Mouse (Mus musculus) hindbrain, embryonic 14.5 days (tissue): ENCODE data around the gene Slc25a5. TPM values are rescaled to one million over a fixed set of nuclear protein-coding genes. Genes with fewer than 3 reads are reported as not detected.

Source experiments
- ATAC-seq: fragments of 200-750 bp; cut with Nextera tagmentation; 2 replicates; pipeline ENCODE4 v1.8.0; 2017; ENCODE audit warnings: moderate number of reproducible peaks, mild to moderate bottlenecking, moderate TSS enrichment, moderate library complexity; ENCODE audit not compliant: low FRiP score
- DNase-seq: peaks from one replicate; pipeline ENCODE4 v3.0.0-alpha.2; 2015; ENCODE audit warnings: low spot score
- H3K27ac ChIP-seq: fragments of 300-500 bp; sonication (generic); 2 replicates; pipeline ENCODE4 v1.5.1; 2014; ENCODE audit warnings: mild to moderate bottlenecking, moderate library complexity
- H3K27me3 ChIP-seq: fragments of 300-500 bp; sonication (generic); 2 replicates; pipeline ENCODE4 v1.6.1; 2014; ENCODE audit warnings: mild to moderate bottlenecking, low read length, mixed read lengths; ENCODE audit not compliant: control insufficient read depth, insufficient read depth
- H3K36me3 ChIP-seq: fragments of 300-500 bp; sonication (generic); replicated peaks from 2 replicates; pipeline ENCODE4 v1.6.1; 2014; ENCODE audit not compliant: control insufficient read depth, insufficient read depth
- H3K4me1 ChIP-seq: fragments of 300-500 bp; sonication (generic); replicated peaks from 2 replicates; pipeline ENCODE4 v1.6.1; 2014; ENCODE audit warnings: antibody characterized with exemption, low read length, mixed read lengths; ENCODE audit not compliant: control insufficient read depth, insufficient read depth
- H3K4me2 ChIP-seq: fragments of 300-500 bp; sonication (generic); replicated peaks from 2 replicates; pipeline ENCODE4 v1.6.1; 2014; ENCODE audit warnings: mild to moderate bottlenecking, moderate library complexity
- H3K4me3 ChIP-seq: fragments of 300-500 bp; sonication (generic); replicated peaks from 2 replicates; pipeline ENCODE4 v1.5.1; 2014; ENCODE audit warnings: mild to moderate bottlenecking, low read length
- H3K9ac ChIP-seq: fragments of 300-500 bp; sonication (generic); 2 replicates; pipeline ENCODE4 v1.6.1; 2014
- H3K9me3 ChIP-seq: fragments of 300-500 bp; sonication (generic); 2 replicates; pipeline ENCODE4 v1.6.1; 2016; ENCODE audit warnings: low read length; ENCODE audit not compliant: control insufficient read depth
- WGBS: fragments of 180-500 bp; shearing (Covaris S2); extraction: QIAGEN DNeasy Blood & Tissue Kit; methylation state at CpG from one replicate; pipeline ENCODE4 v1.1.7; 2014; 5-methylcytosine and 5-hydroxymethylcytosine counted together
- polyA plus RNA-seq: library from polyadenylated mRNA; unstranded; fragments of >200 nt; fragmentation: Nextera tagmentation; extraction: Ambion mirVana; gene quantifications from 2 replicates; pipeline ENCODE4 v1.2.1, GENCODE M21; 2014

Slc25a5 gene
- polyA plus RNA-seq = 568 TPM in 2 replicates

DNA sequence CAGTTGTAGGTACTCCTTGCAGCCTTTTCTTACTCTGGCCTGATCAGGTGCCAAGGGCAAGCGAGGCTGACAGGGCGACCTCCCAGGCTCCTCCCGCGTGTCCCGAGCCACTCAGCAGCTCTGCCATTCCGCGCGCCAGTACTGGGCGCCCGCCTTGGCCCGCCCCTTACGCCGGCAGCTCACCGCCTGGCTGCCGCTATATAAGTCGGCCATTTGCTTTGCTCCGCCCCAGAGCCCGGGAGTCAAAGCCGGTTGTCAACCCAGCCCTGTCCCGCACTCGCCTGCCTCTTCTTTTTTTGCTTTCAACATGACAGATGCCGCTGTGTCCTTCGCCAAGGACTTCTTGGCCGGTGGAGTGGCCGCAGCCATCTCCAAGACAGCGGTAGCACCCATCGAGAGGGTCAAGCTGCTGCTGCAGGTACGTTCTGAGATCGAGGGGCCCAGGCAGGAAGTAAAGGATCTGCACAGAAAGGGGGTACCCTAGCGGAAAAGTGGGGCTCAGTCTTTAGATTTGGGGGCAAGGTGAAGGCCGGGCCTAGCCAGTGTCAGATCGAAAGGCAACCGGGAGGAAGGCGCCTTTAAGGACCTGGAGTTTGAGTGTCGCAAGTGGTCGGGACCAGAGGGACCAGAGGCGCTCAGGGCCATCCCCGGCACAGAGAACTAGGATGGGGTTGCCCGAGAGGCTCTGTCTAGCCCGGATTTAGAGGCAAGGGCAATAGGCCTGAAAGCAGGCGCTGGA is at the start of gene Slc25a5:
TSS of gene Slc25a5 (plus strand) at position 228 of the 739 bp plus-strand sequence.
- WGBS = 15% methylated on average over 41 of the region's 41 CpGs
- H3K4me2 ChIP-seq = peak within 1 kb of the TSS; percentile 54
- peak within 1 kb of the TSS; percentile 91 for H3K27ac ChIP-seq
- H3K36me3 ChIP-seq = peaks cover 18% of the 10 kb centered on the region
- peak within 1 kb of the TSS; percentile 63 for H3K4me3 ChIP-seq
- H3K9ac ChIP-seq = peak within 1 kb of the TSS; percentile 79
- ATAC-seq = peak; percentile 94
- DNase-seq = peak; percentile 76
- 0 out of 2 replicates have a peak, but pooled peaks cover 2% of the 10 kb centered on the region for H3K4me1 ChIP-seq
- H3K27me3 ChIP-seq = no peaks in the 10 kb centered on the region
- H3K9me3 ChIP-seq = no peaks in the 10 kb centered on the region

- Histone ChIP-seq H3K27me3 (no peaks in the 10 kb centered on the region), H3K9ac (no peak overlapping the region), H3K36me3 (no peaks in the 10 kb centered on the region), H3K4me1 (no peaks in the 10 kb centered on the region), H3K27ac (no peak overlapping the region), H3K4me2 (no peak overlapping the region), H3K4me3 (no peak overlapping the region), H3K9me3 (no peaks in the 10 kb centered on the region)
- 80% methylated on average over 8 of the region's 8 CpGs for WGBS
- ATAC-seq = no peak
- no peak for DNase-seq
These were observed 48.7 kb upstream of the Slc25a5 start for GRCm38 (mm10) chrX:36746789-36747188.

- Histone ChIP-seq H3K36me3 (no peaks in the 10 kb centered on the region), H3K9me3 (no peaks in the 10 kb centered on the region), H3K4me3 (no peak overlapping the region), H3K27me3 (no peaks in the 10 kb centered on the region), H3K4me2 (no peak overlapping the region), H3K9ac (no peak overlapping the region), H3K27ac (no peak overlapping the region), H3K4me1 (no peaks in the 10 kb centered on the region)
- no peak for ATAC-seq
- no peak for DNase-seq
- WGBS = 32% methylated on average over 3 of the region's 3 CpGs
These were observed 46.9 kb upstream of the Slc25a5 start for GRCm38 (mm10) chrX:36748573-36748972.

DNA sequence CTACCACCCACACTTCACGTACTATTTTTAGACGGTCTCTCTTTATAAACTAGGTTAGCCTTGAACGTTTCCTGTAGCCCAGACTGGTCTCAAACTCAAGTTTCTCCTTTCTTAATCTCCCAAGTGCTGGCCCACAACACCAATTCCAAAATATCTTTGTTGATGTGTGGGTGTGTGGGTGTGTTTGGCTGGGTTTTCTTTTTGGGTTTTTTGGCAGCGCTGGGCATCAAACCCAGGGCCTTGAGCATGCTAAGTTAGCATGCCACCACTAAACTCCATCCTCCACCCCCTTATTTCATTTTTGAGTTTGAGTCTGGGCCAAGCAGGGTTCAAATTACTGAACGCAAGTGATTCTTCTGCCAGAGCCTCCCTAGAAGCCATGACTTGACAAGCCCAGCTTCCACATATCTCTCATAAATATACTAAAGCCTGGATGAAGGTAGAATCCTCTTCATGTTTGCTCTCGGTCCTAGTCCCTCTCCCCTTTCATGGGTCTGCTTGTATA is 46.1 kb upstream of the Slc25a5 start:
- H3K27me3 ChIP-seq = no peaks in the 10 kb centered on the region
- no peak overlapping the region for H3K27ac ChIP-seq
- no peaks in the 10 kb centered on the region for H3K9me3 ChIP-seq
- H3K4me2 ChIP-seq = no peak overlapping the region
- DNase-seq (no peak), ATAC-seq (no peak)
- no peak overlapping the region for H3K4me3 ChIP-seq
- no peak overlapping the region for H3K9ac ChIP-seq
- no peaks in the 10 kb centered on the region for H3K4me1 ChIP-seq
- 74% methylated on average over 6 of the region's 6 CpGs for WGBS
- no peaks in the 10 kb centered on the region for H3K36me3 ChIP-seq

DNA sequence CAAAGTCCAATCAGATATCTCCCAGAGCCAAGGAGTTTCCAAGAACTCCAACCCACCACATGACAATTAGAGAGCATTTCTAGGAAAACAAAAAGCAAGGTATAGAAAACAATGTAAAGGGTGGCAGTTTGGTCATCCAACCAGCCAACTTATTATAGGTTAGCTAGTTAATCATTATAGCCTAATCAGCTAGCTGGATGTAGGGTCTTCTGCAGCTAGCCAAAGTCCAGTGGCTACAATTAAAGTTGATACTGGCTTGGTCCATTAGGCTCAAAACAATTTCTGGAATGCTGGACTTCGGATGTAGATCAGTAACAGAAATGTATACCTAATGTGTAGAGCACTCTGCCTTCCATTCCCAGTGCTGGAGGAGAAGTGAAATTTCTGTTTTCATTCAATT is 44.9 kb upstream of the Slc25a5 start:
- Histone ChIP-seq H3K4me2 (no peak overlapping the region), H3K27ac (no peak overlapping the region), H3K9me3 (no peaks in the 10 kb centered on the region), H3K36me3 (no peaks in the 10 kb centered on the region), H3K9ac (no peak overlapping the region), H3K27me3 (no peaks in the 10 kb centered on the region), H3K4me1 (no peaks in the 10 kb centered on the region), H3K4me3 (no peak overlapping the region)
- 81% methylated on average over 1 of the region's 1 CpGs for WGBS
- ATAC-seq = no peak
- DNase-seq = no peak

DNA sequence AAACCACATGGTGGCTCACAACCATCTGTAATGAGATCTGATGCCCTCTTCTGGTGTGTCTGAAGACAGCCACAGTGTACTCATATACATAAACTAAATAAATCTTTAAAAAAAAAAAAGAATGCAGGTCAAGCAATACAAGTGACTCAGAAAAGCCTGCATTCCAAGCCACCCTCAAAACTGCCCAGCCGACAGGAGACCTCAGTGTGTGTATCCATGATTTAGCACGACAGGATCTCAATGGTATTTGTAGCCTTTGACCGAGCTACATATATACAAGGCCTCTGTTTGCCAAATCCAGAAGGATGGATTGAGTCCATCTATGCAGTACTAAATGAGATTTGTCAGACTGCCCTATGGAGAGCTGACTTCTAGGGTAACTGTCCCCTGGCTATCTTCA is 42.9 kb upstream of the Slc25a5 start:
- no peak for DNase-seq
- 84% methylated on average over 3 of the region's 3 CpGs for WGBS
- Histone ChIP-seq H3K9ac (no peak overlapping the region), H3K4me2 (no peak overlapping the region), H3K27ac (no peak overlapping the region), H3K4me3 (no peak overlapping the region), H3K27me3 (no peaks in the 10 kb centered on the region), H3K9me3 (no peaks in the 10 kb centered on the region), H3K4me1 (no peaks in the 10 kb centered on the region), H3K36me3 (no peaks in the 10 kb centered on the region)
- ATAC-seq = no peak

- no peak for DNase-seq
- WGBS = 68% methylated on average over 7 of the region's 7 CpGs
These were observed 37.5 kb upstream of the Slc25a5 start for GRCm38 (mm10) chrX:36757796-36758472.

DNA sequence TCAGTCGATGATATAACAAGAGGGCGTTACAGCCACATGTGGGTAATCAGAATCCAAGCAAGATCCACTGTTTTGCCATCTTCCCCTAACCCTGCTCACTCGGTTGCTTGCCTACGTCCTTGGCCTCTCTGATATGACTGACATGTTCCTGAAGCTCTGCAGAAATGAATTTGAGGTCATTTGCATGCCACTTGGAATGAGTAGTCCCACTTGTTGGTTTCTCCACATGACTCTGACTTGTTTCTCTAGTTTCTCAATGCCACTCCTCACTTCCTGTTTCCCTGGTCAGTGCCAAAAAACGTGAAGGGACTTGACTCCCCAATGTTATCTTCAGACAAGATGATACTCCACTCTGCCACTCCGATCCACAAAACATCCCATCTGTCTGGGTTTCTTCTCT is 36.9 kb upstream of the Slc25a5 start:
- no peak overlapping the region for H3K27ac ChIP-seq
- H3K4me1 ChIP-seq = no peaks in the 10 kb centered on the region
- no peak overlapping the region for H3K9ac ChIP-seq
- no peak for ATAC-seq
- H3K4me3 ChIP-seq = no peak overlapping the region
- DNase-seq = no peak
- whole genome bisulfite sequencing = 67% methylated on average over 6 of the region's 6 CpGs
- H3K9me3 ChIP-seq = no peaks in the 10 kb centered on the region
- no peaks in the 10 kb centered on the region for H3K27me3 ChIP-seq
- no peak overlapping the region for H3K4me2 ChIP-seq
- no peaks in the 10 kb centered on the region for H3K36me3 ChIP-seq

More at GRCm38 (mm10) chrX:36757796-36758472, 37.5 kb upstream of the Slc25a5 start:
- H3K36me3 ChIP-seq = no peaks in the 10 kb centered on the region
- H3K9ac ChIP-seq = no peak overlapping the region
- no peak overlapping the region for H3K4me2 ChIP-seq
- ATAC-seq = no peak
- no peak overlapping the region for H3K27ac ChIP-seq
- no peaks in the 10 kb centered on the region for H3K9me3 ChIP-seq
- no peak overlapping the region for H3K4me3 ChIP-seq
- no peaks in the 10 kb centered on the region for H3K4me1 ChIP-seq
- no peaks in the 10 kb centered on the region for H3K27me3 ChIP-seq

- whole genome bisulfite sequencing = 43% methylated on average over 6 of the region's 6 CpGs
- DNase-seq (peak; percentile 79), ATAC-seq (peak; percentile 46; the same call in 1 of the 2 replicates)
- Histone ChIP-seq H3K9me3 (no peaks in the 10 kb centered on the region), H3K27ac (0 out of 2 replicates have a peak overlapping the region, but pooled peaks have one; percentile 32), H3K4me3 (no peak overlapping the region), H3K27me3 (no peaks in the 10 kb centered on the region), H3K36me3 (no peaks in the 10 kb centered on the region), H3K4me2 (no peak overlapping the region), H3K4me1 (no peaks in the 10 kb centered on the region), H3K9ac (no peak overlapping the region)
These were observed 34.4 kb upstream of the Slc25a5 start for GRCm38 (mm10) chrX:36760946-36761635.
